Mouse (Mus musculus): Measurements from ENCODE around the gene Krt78.
A peak's percentile ranks its signal among the peaks of the same experiment; 100 is the strongest.
"Not testable (repeated sequence)": the region's sequence is repeated elsewhere in the genome, so short reads cannot be mapped to it uniquely, and the experiment has no call there.

Krt78 gene

GRCm38 (mm10) chr15:101954187-101954586 lies at the start of gene Krt78:
Gene Krt78, minus strand, starts transcription at chr15:101954287.
- no peak for DNase-seq (ENCODE audit: extremely low spot score)

GRCm38 (mm10) chr15:102003516-102003915 lies 49.4 kb upstream of the Krt78 start:
- DNase-seq (ENCODE audit: extremely low spot score), result no peak

- peak; percentile 86 for DNase-seq (ENCODE audit: extremely low spot score)
These were observed 48.8 kb upstream of the Krt78 start for GRCm38 (mm10) chr15:102002646-102003488.

GRCm38 (mm10) chr15:101999676-102000335 lies 45.7 kb upstream of the Krt78 start:
- DNase-seq (ENCODE audit: extremely low spot score), result no peak

- no peak for DNase-seq (ENCODE audit: extremely low spot score)
These were observed 45.1 kb upstream of the Krt78 start for GRCm38 (mm10) chr15:101999156-101999555.

- not testable (repeated sequence) for DNase-seq (ENCODE audit: extremely low spot score)
These were observed 42.5 kb upstream of the Krt78 start for GRCm38 (mm10) chr15:101996450-101997078.

GRCm38 (mm10) chr15:101995484-101996236 lies 41.6 kb upstream of the Krt78 start:
- no peak for DNase-seq (ENCODE audit: extremely low spot score)

- DNase-seq (ENCODE audit: extremely low spot score), result no peak
These were observed 40.3 kb upstream of the Krt78 start for GRCm38 (mm10) chr15:101994365-101994764.

GRCm38 (mm10) chr15:101990946-101991345 lies 36.9 kb upstream of the Krt78 start:
- no peak for DNase-seq (ENCODE audit: extremely low spot score)

- DNase-seq (ENCODE audit: extremely low spot score), result no peak
These were observed 34.6 kb upstream of the Krt78 start for GRCm38 (mm10) chr15:101988714-101989113.

- DNase-seq (ENCODE audit: extremely low spot score), result peak; percentile 90
These were observed 34.0 kb upstream of the Krt78 start for GRCm38 (mm10) chr15:101988119-101988518.

- DNase-seq (ENCODE audit: extremely low spot score), result no peak
These were observed 30.7 kb upstream of the Krt78 start for GRCm38 (mm10) chr15:101984746-101985145.

GRCm38 (mm10) chr15:101983949-101984601 lies 30.0 kb upstream of the Krt78 start:
- DNase-seq (ENCODE audit: extremely low spot score), result peak; percentile 96

GRCm38 (mm10) chr15:101983315-101983948 lies 29.3 kb upstream of the Krt78 start:
- DNase-seq (ENCODE audit: extremely low spot score), result no peak

GRCm38 (mm10) chr15:101980849-101981248 lies 26.8 kb upstream of the Krt78 start:
- DNase-seq (ENCODE audit: extremely low spot score), result no peak

GRCm38 (mm10) chr15:101977043-101977726 lies 23.1 kb upstream of the Krt78 start:
- DNase-seq (ENCODE audit: extremely low spot score), result peak; percentile 80

GRCm38 (mm10) chr15:101976641-101977040 lies 22.6 kb upstream of the Krt78 start:
- DNase-seq (ENCODE audit: extremely low spot score), result no peak

- no peak for DNase-seq (ENCODE audit: extremely low spot score)
These were observed 21.9 kb upstream of the Krt78 start for GRCm38 (mm10) chr15:101976023-101976422.

GRCm38 (mm10) chr15:101974083-101974845 lies 20.2 kb upstream of the Krt78 start:
- no peak for DNase-seq (ENCODE audit: extremely low spot score)

All from embryo, embryonic 9.5 days (tissue).